Mouse (Mus musculus) T-cell, adult 2 months (primary cell): ENCODE measurements around the gene Uckl1.

ENCODE experiments used
- DNase-seq: peaks from one replicate; pipeline ENCODE4 v3.0.0; 2022; ENCODE audit warnings: low spot score

The Uckl1 gene

GRCm38 (mm10) chr2:181520118-181520935 lies 64.4 kb downstream of the Uckl1 start, which contains the start of gene Dnajc5:
TSS of gene Dnajc5 (plus strand) at chr2:181520485.
- DNase-seq, result peak; percentile 98

GRCm38 (mm10) chr2:181519201-181519600 lies 65.5 kb downstream of the Uckl1 start:
- no peak for DNase-seq
